Mouse (Mus musculus): Measurements from ENCODE around the gene Nkx3-2.

The Nkx3-2 gene

DNA sequence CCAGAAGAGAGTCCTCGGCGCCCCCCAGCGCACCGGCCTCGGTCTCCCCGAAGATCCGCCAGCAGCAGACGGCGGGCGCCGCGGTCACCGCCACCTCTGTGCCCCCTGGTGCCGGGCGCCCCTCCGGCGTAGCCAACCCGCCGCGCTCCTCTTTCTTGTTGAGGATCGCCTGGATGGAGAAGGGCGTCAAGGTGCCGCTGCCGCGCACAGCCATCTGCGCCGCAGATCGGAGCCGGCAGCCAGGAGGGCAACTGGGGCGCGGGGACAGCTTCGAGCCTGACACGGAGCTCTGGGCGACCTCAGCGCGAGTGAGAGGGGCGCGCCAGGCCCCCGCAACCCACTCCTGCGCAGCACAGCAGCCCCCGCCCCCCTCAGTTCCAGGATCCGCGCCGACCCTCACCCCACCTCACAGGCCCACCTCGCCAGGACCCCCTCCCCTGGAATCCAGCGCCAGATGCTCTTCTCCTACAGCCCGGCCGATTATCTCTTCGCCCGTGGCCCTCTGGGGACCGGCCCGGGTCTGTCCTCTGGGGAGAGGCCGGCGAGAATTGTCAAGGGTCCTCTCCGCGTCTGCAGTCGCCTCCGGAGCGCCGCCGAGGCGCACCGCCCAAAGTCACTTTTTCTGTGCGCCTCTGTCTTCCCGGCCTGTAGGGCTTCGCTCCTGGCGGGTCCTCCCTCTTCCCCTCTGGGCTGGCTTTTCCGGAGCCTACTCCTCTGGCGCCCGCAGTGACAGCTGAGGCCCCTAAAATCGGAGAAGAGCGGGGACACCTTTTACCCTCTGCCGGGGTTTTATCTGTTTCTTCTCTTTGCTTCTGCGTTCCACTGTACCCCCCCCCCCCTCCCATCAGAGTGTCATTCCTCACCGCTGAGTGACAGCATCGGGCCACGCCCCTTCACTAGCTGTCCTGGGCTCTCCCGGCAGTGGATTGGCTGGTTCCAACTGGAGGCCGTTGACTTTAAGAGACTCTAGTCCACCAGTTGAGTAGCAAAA lies at the start of gene Nkx3-2:
Gene Nkx3-2, minus strand, starts transcription at position 771 of the 991 bp plus-strand sequence.
- no peak for DNase-seq

DNA sequence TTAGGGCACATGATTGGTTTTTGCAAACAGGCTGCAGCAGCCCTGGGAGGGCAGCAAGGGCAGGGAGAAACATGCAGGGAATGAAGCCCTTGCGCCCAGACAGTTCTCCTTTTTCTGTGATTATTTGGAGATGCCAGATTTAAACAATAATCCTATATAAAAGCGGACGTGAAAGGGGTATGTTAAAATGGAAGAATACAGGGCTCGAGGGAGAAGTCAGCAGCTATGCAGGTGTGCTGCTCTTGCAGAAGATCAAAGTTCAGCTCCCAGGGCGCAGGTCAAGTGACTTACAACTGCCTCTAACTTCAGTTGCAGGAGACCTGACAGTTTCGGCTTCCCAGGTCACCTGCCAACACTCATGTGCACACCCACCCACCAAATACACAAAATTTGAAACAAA lies 48.2 kb upstream of the Nkx3-2 start:
- DNase-seq: no peak

DNA sequence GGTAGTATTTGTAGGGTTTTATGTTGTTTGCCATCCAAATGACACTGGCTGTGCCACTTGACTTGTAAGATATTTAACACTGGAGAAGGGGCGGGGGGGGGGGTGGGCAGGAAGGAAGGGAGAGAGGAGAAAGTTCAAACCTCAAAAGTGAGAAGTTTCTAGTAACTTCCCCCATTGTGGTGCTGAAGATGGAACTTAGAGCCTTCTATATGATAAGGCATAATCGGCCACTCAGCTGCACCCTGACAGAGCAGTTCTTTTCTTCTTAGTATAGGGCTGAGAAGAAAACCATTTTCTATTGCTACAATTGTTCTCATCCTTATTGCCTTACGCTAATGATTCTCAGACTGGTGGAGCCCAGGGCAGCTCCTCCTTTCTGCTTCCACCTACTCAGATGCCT lies 47.0 kb upstream of the Nkx3-2 start:
- no peak for DNase-seq

DNA sequence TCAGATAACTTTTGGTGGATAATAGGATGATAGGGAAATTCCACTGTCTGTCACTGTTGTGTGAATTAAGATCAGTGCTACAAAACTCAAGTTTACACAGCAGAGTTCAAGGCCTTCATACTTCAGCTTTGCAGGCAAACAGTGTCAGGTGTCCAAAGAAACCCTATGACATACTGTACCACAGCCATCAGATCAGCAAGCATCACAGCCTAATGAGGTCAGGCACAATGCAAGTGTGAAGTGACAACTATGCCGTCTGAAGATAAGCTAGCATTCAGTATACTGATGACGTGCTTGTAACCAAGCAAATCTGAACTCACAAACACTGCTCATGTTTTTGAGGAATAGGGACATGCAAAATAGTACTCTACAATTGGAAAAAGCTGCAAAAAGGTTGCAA lies 43.1 kb upstream of the Nkx3-2 start:
- DNase-seq: no peak

DNA sequence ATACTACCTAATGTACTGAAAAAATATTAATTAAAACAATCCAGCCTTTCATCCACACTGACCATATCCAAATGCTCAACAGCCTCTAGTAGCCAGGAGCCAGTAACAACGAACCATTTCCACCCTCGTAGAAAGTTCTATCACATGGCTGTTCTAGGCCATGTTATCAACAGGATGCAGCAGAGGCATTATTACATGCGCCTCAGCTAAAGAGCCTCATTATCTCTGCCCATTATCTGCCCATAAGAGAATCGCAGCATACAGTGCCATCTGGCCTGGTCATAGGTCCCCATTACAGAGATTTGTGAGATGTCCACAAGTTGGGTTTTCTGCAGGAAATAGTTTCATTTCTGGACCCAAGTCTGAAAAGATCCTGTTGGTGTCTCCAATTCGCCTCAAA lies 41.9 kb upstream of the Nkx3-2 start:
- no peak for DNase-seq

DNA sequence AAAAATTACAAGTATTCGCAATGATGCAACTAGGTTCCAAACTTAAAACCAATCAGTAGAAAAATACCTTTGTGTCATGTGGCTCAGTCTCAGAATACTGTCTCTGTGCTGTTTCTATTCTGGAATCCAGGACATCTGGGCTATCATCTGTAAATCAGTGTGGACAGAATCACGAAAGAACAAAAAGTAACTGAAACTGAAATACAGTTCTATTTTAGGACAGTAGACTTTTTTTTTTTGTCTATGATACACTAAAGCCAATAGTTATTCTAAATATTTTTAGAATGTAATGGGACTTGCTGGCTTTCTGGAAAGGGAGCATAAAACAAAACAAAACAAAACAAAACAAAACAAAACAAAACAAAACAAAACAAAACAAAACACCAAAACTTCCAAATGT lies 40.8 kb upstream of the Nkx3-2 start:
- DNase-seq: no peak

DNA sequence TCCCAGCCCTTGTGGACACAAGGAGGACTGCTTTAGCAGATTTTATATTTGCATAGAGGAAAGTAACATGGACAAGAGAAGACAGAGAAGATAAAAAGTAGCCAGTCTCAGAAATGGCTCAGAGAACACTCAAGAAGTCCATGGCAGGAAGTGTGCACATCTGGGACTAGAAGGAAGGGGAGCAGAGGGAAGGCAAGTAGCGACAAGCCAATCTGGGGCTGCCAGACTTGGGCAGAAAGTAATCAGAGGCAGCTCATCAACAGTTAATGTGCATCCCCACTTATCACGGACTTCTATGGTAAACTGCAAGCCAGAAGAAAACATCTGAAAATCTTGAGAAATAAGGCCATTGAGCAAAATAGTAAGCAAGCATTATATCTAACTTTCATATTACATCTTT lies 40.3 kb upstream of the Nkx3-2 start:
- DNase-seq: no peak

DNA sequence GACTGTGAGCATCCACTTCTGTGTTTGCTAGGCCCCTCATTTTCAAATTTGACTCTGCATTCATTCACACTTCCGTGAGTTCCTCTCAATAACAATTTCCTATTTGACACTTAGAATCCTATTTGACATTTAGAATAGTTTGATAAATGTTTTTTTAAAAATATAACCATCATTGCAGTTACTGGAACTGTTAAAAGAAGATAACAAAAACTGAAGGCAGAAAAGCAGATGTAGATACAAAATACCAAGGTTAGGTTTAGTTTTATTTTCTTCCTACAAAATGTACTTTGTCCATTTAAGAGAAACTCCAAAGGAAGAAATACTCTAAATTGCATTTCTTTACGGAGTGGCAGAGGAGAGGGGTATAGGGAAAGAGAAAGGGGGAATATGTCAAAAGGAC lies 37.3 kb upstream of the Nkx3-2 start:
- no peak for DNase-seq

DNA sequence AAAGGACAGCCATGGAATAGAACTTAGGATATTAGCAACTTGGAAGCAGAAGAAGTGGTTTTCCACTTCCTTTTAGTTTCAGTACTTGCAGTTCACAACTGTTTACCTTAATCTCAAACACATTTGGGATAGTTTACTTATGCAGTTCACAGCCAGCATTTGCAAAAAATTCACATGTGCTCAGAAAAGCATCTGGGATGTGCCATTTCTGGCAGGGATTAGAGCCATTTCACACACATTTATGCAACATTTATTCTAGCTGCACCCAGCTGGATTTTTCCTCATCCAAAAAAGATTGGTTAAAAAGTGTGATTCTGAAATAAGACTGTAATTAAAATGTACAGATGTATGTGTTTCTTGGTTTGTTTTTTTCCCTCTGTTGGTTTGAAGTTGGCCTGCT lies 30.1 kb upstream of the Nkx3-2 start:
- DNase-seq: no peak

DNA sequence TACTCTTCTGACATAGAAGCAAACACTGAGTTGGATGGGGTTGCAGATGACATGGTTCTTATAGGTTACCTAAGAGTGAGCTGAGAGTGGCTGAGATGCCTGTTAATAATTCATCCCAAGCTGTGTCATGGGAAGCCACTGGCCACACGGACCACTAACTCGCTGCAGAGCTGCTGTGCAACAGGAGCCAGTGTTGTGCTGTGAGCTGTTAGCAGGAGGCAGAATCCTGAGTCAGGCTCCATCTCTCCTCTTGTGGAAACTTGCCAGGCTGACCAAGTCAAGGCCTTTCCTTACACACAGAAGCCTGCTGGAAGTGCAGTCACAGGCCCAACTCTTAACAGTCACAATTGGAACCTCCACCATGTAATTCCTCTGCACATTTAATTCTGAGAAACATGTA lies 26.2 kb upstream of the Nkx3-2 start:
- peak; percentile 3 to 20 for DNase-seq

DNA sequence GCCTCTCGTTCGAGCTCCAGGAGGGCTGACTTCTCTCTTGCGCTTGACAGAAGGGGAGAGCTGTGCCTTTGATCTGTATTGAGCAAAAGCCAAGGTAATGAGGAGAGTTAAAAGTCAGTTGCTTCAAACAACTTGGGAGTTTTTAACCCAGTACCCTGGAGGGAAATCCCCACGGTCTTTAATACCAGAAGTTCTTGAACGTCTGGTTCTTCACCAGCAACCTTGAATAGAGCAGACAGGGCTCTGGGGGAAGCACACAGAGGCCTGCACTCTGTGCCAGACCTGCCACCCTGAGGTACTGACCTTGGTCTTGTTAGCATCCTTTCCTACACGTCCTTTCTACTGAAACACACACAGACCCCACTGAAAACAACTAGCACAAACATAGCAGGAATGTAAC lies 24.6 kb upstream of the Nkx3-2 start:
- no peak for DNase-seq

DNA sequence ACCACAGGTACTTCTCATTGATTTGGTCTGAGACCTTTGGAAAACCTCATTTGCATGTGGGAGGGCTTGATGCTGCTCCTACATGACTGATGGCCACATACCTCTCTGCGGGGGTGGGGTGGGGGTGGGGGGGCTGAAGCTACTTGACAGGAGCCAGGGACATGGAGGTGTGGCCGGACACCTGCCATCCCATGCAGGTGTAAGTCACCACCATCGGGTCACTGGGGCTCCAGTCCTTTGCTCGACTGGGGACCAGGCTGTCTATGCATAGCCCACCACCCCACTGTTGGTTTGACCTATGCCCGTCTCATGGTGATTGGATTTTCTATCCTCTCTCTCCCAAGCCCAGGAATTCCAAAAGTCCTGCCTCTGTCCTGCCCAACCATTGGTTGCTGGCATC lies 17.6 kb upstream of the Nkx3-2 start:
- no peak for DNase-seq

DNA sequence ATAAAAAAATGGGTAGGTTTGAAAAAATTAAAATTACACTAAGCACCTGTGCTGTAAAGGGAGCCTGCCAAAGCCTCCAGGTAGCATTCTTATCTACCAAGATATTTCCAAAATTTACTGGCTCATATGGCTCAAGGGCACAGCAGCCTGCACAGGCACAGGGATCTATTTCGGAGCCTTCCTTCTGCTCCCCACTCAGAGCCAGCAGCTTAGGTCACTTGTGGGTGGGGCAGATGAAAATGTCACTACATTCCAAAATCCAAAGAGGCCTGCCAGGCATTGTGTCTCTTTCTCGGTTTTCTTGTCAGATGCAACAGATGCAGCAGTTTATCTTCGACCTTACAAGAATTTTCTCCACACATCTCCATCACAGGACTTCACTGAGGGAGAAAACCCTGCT lies 15.7 kb upstream of the Nkx3-2 start:
- no peak for DNase-seq

DNA sequence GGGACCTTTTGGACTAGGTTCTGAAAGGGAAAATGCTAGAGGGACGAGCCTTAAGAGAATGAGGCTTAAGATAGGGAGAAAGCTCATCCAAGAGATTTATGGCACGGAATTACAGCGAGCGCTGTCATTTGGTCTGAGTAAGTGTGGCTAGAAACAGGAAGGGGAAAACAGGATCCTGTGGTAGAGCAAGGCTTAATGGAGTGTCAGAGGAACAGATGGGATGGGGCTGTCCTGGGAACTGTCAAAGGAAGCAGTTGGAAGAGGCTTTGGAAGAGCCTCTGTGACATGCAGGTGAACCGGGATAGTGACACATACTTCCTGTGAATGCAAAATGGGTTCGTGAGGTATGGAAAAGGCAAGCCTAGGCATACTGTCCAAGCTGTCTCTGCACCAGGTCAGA lies 11.4 kb upstream of the Nkx3-2 start:
- DNase-seq: no peak

DNA sequence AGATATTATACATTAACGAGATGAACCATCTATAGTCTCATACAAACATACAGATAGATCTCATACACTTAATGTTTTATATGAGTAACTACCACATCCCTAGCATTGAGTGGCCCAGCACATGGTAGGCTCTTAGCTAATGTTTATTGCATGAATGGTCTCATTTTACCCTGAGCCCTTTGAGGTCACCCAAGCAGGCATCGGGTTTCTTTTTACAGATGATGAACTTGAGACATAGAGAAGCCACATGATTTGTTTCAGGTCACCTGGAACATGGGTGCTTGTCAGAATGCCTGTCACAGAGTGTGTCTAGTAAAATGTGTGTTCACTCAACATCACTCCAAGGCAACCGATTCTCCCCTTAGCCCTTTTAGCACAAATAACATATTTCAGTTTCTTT lies 11.0 kb upstream of the Nkx3-2 start:
- no peak for DNase-seq

DNA sequence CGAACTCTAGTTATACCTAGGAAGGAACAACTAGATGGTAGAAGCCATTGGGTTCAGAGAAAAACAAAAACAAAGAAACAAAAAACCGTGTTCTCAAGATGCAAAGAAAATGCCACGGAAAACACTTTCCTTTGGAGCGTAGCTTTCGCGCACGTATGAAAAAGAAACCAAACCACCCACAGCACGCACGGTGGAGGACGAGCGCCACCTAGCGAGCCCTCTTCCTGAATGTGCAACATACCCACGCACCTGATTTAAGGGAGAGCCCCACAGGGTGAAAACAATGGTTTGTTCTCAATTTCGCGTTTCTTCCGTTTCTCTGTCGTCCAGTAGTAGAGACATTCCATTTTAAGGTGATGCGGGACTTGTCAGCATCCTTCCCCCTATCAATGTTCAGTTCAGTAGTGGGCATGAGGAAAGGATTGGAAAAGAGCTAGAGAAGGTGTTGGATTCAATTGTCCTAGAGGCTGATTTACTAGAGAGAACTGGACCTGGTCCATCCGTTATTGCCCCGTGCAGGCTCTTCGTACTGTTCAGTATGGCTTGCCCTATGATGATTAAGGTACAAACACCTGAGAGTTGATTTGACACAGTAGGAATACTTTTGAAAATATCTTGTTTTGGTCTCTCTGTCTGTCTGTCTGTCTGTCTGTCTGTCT lies 4.2 kb upstream of the Nkx3-2 start:
- DNase-seq: peak; percentile 67 to 91

DNA sequence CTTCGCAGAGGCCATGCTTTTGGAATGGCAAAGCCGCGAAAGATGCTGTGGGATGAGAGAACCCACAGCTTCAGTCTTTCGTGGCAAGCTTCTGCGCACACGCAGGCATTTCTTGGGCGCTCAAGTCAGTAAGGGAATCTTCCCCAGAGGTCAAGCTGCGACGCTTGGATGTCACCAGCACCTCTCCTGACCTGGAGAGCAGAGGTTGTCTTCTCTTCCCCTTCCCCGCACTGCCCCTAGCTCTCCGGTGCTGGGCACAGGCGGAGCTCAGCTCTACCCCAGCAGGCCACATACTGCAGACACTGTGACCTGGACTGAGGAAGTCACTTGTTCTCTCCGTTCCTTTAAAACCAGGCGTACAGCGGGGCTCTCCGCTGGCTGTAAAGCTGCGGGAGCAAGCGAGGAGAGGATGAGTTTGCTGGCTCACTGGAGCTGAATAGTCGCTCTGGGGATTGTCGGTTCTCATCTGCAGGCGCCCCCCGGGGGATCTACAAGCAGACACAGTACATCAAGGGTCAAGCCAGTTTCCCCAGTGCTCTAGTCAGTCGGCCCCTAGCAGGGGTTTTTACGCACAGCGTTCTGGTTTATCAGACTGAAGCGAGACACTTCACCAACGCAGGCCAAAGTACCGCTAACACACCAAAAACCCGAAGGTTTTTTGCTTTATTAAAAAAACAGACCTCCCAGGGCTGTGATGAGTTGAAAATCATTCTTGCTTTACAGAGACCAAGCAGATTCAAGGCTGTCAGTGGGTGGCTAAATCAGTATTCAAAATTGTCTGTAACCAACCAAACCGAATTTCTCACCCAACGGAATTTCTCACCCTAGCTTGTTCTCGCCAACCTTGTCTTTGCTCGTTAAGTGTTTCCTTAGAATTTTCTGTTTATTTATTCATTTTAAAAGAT lies 3.2 kb upstream of the Nkx3-2 start:
- no peak for DNase-seq

DNA sequence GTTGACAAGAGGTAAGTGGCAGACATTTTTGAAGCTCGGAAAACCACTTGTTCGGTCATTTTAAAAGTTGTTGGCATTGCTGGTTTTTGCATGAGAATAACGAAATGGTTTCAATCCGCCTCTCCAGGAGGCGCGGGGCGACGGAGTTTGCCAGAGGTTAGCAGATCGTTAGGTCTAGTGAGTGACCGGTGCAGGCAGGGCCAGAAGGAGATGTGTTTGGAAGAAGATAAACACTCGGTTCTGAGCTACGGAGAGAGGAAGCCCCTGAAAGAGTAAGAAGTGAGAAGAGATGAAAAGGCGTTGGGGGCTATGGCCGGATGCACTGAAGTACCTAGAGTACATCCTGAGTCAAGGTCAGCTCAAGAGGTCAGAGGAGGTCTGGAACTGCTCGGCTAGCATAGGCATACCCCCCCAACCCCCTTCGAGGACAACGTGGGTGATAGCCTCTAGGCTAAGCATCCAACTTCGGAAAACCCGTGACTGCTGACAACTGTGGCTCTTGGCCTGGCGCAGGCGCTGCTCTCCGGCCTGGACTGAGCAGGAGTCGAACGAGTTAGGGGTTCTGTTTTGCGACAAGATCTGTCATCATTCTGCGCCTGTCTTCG lies 2.2 kb upstream of the Nkx3-2 start:
- DNase-seq: no peak

DNA sequence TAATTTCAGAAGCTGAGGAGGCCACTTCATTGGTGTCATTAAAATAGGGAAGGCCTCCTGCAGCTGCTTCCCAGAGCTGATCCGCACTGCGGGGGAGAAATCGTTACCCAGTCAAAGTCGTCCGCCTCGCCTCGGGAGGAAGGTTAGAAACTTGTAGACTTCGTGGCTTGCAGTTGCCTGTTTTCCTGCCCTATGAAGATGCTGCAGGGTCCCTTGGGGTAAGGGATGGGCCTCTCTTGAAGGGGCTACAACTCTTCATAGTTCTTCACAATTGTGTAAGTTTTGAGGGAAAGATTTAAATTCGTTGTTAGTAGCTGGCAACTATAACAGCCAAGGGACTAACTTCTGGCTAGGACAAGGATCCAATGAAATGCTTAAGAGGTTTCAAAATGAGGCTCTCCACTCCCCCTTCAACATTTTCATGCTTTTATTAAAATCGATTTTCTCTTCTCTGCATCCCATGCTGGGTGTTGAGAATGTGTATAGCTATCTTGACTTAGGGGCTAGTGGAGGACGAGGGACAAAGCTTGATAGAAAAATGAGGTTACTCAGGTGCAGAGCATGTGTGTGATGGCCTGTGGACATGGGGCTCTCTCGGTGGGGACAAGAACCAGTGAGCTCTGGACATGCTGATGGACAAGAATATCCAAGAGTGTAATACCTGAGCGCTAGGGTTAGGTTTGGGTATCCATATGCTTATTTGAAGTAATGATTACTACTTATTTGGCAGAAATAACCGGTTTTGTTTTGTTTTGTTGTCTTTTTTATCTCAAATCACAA lies 1.5 kb upstream of the Nkx3-2 start:
- no peak for DNase-seq

DNA sequence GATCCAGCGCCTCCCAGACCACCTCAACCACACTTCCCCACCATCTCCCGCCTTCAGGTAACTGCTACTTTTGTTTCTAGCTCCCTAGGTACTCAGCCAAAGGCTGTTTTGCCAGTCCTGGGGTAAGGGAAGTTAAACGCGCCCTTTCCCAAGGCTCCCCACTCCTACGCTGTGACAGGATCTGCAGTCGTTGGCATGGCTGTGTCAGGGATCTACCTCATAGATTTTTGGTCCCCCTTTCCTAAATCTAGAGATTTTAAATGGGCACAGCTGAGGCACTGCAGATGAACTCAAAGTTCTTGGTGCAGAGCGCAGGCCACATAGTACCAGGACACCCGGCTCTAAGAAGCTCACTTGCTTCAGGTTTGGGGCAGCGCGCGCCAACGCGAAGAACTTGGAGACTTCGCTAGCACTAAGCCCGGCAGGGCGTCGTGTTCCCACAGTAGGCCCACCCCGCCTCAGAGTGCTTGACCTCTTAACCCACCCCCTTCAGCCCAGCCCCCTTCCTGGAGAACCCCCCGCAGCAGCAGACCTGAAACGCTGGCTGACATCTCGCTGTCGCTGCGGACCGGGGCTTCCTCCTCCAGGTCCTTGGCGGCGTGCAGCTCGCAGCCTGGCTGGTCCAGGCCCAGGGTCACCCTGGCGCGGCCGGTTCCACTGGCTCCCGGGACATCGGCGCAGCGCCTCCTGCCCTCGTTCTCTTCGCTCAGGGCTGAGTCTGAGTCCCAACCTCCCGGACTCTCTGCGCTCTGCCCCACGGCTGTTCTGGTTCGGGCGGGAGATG lies 1.2 kb downstream of the Nkx3-2 start:
- DNase-seq: no peak
